Mouse (Mus musculus) hindbrain, postnatal 0 days (tissue): ENCODE measurements at regions not wholly inside any gene's neighbourhood (a gene's known extent, or its start where the extent isn't known, plus 50 kb on each side); places are given as distances from the start of the nearest gene placed in this dataset.
"Not testable (repeated sequence)": the region's sequence is repeated elsewhere in the genome, so short reads cannot be mapped to it uniquely, and the experiment has no call there.

Source experiments
- ATAC-seq: fragments of 200-750 bp; cut with Nextera tagmentation; 2 replicates; pipeline ENCODE4 v1.8.0; 2017; ENCODE audit warnings: mild to moderate bottlenecking, moderate TSS enrichment, moderate library complexity
- DNase-seq: peaks from one replicate; pipeline ENCODE4 v3.0.0-alpha.2; 2015; ENCODE audit warnings: low spot score
- H3K27ac ChIP-seq: fragments of 300-500 bp; sonication (generic); 2 replicates; pipeline ENCODE4 v1.5.1; 2014; ENCODE audit warnings: mild to moderate bottlenecking
- H3K27me3 ChIP-seq: fragments of 300-500 bp; sonication (generic); 2 replicates; pipeline ENCODE4 v1.6.1; 2014; ENCODE audit warnings: low read length, mixed read lengths; ENCODE audit not compliant: insufficient read depth
- H3K36me3 ChIP-seq: fragments of 300-500 bp; sonication (generic); 2 replicates; pipeline ENCODE4 v1.6.1; 2014; ENCODE audit warnings: low read length, mixed read lengths; ENCODE audit not compliant: insufficient read depth
- H3K4me1 ChIP-seq: fragments of 300-500 bp; sonication (generic); 2 replicates; pipeline ENCODE4 v1.6.1; 2014; ENCODE audit warnings: antibody characterized with exemption, low read length, mixed read lengths; ENCODE audit not compliant: insufficient read depth
- H3K4me2 ChIP-seq: fragments of 300-500 bp; sonication (generic); 2 replicates; pipeline ENCODE4 v1.6.1; 2014; ENCODE audit warnings: low read depth, mild to moderate bottlenecking, low read length, moderate library complexity, mixed read lengths
- H3K4me3 ChIP-seq: fragments of 300-500 bp; sonication (generic); 2 replicates; pipeline ENCODE4 v1.5.1; 2014; ENCODE audit warnings: low read length
- H3K9ac ChIP-seq: fragments of 300-500 bp; sonication (generic); replicated peaks from 2 replicates; pipeline ENCODE4 v1.6.1; 2014; ENCODE audit warnings: mild to moderate bottlenecking, low read length, moderate library complexity, mixed read lengths
- H3K9me3 ChIP-seq: fragments of 300-500 bp; sonication (generic); 2 replicates; pipeline ENCODE4 v1.6.1; 2016; ENCODE audit warnings: low read length, mixed read lengths
- CTCF ChIP-seq: IDR thresholded peaks from 2 replicates; pipeline ENCODE4 v1.5.1; 2016; ENCODE audit warnings: antibody characterized with exemption, control low read depth, low read depth
- WGBS: fragments of 180-500 bp; shearing (Covaris S2); extraction: QIAGEN DNeasy Blood & Tissue Kit; methylation state at CpG from one replicate; pipeline ENCODE4 v1.1.7; 2014; 5-methylcytosine and 5-hydroxymethylcytosine counted together

GRCm38 (mm10) chr3:7811301-7811700 is 1191.1 kb upstream of the 1700008P02Rik start:
- not testable (repeated sequence) for H3K4me2 ChIP-seq, H3K27ac ChIP-seq, DNase-seq, H3K27me3 ChIP-seq, H3K4me3 ChIP-seq, H3K9ac ChIP-seq, H3K9me3 ChIP-seq, H3K4me1 ChIP-seq, H3K36me3 ChIP-seq, ATAC-seq
- WGBS = 81% methylated on average over 9 of the region's 9 CpGs

DNA sequence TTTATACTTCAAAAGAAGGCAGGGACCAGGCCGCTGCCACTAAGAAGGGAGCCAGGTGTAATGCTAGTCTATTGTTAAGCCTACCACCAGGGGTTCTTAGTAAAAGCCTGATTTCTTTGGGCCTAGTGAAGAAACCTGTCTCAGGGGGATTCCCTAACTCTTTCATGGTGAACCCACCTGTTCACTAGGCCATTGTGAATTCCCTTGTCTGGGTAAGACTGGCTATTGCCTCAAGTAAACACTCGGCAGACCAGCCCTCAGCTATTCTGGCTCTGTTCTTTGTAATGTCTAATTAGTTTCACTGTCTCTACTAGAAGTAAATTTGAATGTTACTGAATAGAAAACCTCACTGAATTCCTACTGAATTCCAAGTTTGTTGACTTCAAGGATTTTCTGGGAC is 1184.9 kb upstream of the 1700008P02Rik start:
- DNase-seq, H3K4me2 ChIP-seq, H3K36me3 ChIP-seq, H3K4me1 ChIP-seq, ATAC-seq, H3K9ac ChIP-seq, H3K27me3 ChIP-seq, H3K4me3 ChIP-seq, H3K27ac ChIP-seq, H3K9me3 ChIP-seq: not testable (repeated sequence)
- 62% methylated on average over 2 of the region's 2 CpGs for WGBS

DNA sequence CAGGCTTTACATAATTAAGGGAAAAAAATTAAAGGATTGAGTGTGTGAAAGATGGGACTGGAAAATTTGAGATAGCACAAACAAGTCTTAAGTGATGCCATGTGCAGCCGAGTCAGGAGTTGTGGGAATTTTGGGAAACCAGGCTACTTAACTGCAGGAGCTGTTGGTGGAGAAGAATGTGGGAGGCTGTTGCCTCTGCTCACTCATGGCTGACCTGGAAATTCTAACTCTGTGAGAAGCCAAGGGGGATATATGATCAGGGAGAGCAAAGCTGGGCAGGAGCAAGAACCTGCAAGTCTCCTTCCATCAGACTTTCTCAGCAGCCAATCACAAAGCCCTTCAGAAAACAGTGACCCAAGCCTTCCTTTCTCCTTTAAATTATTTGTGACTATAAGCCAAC is 1184.0 kb upstream of the 1700008P02Rik start:
- Histone ChIP-seq H3K27me3 (no peaks in the 10 kb centered on the region), H3K4me3 (no peak overlapping the region), H3K4me2 (no peak overlapping the region), H3K36me3 (no peaks in the 10 kb centered on the region), H3K9ac (no peak overlapping the region), H3K4me1 (no peaks in the 10 kb centered on the region), H3K9me3 (no peaks in the 10 kb centered on the region), H3K27ac (no peak overlapping the region)
- ATAC-seq (no peak), DNase-seq (no peak)
- 75% methylated on average over 1 of the region's 1 CpGs for WGBS
- no peak for TF ChIP-seq CTCF

DNA sequence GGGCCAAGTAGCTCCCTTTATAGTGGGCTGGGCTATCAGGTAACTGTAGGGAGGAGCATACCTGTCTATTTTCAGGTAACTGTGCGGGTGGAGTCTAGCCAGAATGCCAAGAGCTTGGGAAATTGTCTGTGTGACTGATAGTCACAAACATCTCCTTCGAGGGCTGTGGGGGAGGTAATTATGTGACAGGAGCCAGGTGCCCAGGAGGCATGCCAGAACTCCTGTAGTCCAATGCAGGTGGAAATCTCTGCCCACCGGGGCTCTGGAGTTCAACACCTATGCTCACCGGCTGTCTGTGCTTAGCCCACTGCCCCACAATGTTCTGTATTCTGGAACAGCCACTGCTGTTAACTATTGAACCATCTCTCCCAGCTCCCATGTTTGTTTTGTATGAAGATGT is 1179.2 kb upstream of the 1700008P02Rik start:
- Histone ChIP-seq H3K27me3 (no peaks in the 10 kb centered on the region), H3K4me2 (no peak overlapping the region), H3K27ac (no peak overlapping the region), H3K9me3 (no peaks in the 10 kb centered on the region), H3K9ac (no peak overlapping the region), H3K4me1 (no peaks in the 10 kb centered on the region), H3K36me3 (no peaks in the 10 kb centered on the region), H3K4me3 (no peak overlapping the region)
- no peak for TF ChIP-seq CTCF
- WGBS = 92% methylated on average over 4 of the region's 4 CpGs
- ATAC-seq (no peak), DNase-seq (no peak)

DNA sequence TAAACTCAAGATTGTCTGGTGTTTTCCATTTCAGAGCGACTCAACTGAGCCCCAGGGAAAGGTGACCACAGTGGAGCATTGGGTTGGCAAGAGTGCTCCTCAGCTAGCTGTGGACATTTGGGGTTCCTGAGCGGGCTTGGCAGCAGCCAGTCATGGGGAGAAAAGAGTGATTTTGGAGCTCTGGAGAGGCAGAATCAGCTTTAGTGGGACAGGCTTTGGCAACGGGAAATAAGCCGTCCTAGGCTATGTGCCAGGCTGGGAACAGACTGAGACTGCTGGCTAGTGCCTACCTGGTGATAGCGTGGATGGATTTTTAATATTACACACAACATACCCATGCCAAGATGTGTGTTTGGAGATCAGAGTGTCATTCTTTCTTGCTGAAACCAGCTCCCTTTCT is 1167.4 kb upstream of the 1700008P02Rik start:
- H3K4me1 ChIP-seq = no peaks in the 10 kb centered on the region
- TF ChIP-seq CTCF = no peak
- DNase-seq (peak; percentile 52), ATAC-seq (no peak)
- H3K36me3 ChIP-seq = no peaks in the 10 kb centered on the region
- H3K9ac ChIP-seq = no peak overlapping the region
- no peak overlapping the region for H3K4me3 ChIP-seq
- no peak overlapping the region for H3K4me2 ChIP-seq
- 64% methylated on average over 5 of the region's 5 CpGs for WGBS
- no peaks in the 10 kb centered on the region for H3K27me3 ChIP-seq
- H3K27ac ChIP-seq = no peak overlapping the region
- no peaks in the 10 kb centered on the region for H3K9me3 ChIP-seq

DNA sequence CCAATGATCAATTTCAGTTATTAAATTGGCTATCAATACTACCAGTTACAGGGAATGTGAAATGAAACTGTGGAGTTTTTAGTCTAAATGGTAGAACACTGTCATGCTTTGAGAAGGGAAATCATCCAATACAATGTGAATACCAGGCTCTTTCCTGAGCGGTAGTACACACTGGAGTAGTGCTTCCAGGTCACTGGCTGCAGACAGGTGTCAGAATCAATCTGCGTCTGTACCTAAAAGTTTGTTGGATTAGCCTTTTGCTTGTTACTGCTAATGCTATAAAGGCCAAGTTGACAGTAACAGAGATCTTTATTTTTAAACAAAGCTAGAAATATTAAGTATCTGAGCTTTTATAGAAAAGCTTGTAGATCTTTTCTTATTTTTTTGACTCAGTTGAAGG is 1164.9 kb upstream of the 1700008P02Rik start:
- H3K9me3 ChIP-seq = no peaks in the 10 kb centered on the region
- H3K27me3 ChIP-seq = no peaks in the 10 kb centered on the region
- no peaks in the 10 kb centered on the region for H3K4me1 ChIP-seq
- H3K27ac ChIP-seq = no peak overlapping the region
- no peaks in the 10 kb centered on the region for H3K36me3 ChIP-seq
- 74% methylated on average over 2 of the region's 2 CpGs for WGBS
- no peak overlapping the region for H3K9ac ChIP-seq
- no peak for DNase-seq
- H3K4me3 ChIP-seq = no peak overlapping the region
- no peak for ATAC-seq
- TF ChIP-seq CTCF = no peak
- H3K4me2 ChIP-seq = no peak overlapping the region

- Histone ChIP-seq H3K9ac (no peak overlapping the region), H3K9me3 (no peaks in the 10 kb centered on the region), H3K4me2 (no peak overlapping the region), H3K27me3 (no peaks in the 10 kb centered on the region), H3K36me3 (no peaks in the 10 kb centered on the region), H3K4me1 (no peaks in the 10 kb centered on the region), H3K4me3 (no peak overlapping the region), H3K27ac (no peak overlapping the region)
- TF ChIP-seq CTCF = no peak
- WGBS = 65% methylated on average over 4 of the region's 4 CpGs
- ATAC-seq (no peak), DNase-seq (peak; percentile 12)
Measured at GRCm38 (mm10) chr3:7755445-7755844, 1135.2 kb upstream of the 1700008P02Rik start.

DNA sequence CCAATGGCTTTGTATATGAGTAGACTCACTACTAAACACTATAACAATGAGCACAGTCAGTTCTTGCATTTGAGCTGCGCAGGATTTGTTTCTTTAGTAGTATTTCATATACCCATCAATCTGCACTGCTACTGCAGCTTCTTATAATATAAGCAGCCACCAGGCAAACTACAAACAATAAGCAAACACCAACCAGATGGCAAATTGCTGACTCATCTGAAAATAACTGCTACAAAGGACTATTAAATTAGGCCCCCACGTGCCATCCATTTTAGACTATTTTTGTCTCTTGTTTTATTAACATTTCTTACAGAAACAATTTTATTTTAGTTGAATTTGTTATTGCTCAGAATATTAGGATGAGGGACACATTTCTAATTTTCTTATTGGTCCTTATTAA is 1093.5 kb upstream of the 1700008P02Rik start:
- no peaks in the 10 kb centered on the region for H3K4me1 ChIP-seq
- no peak overlapping the region for H3K4me2 ChIP-seq
- TF ChIP-seq CTCF = no peak
- no peak overlapping the region for H3K27ac ChIP-seq
- no peak overlapping the region for H3K9ac ChIP-seq
- H3K9me3 ChIP-seq = no peaks in the 10 kb centered on the region
- H3K4me3 ChIP-seq = no peak overlapping the region
- ATAC-seq = no peak
- peak; percentile 2 for DNase-seq
- WGBS = 85% methylated on average over 2 of the region's 2 CpGs
- H3K27me3 ChIP-seq = no peaks in the 10 kb centered on the region
- H3K36me3 ChIP-seq = no peaks in the 10 kb centered on the region
